ENCODE assay signal across 45 mouse cellular contexts in genomic region chr1:130800602-130801001, GRCm38 (mm10). TPM values are rescaled to one million over a fixed set of nuclear protein-coding genes. Genes with fewer than 3 reads are reported as not detected.
"Had no signal": no experiment of that assay in that cellular context is flagged by ENCODE, and none has a peak within 500 bp of the region (broad histone marks: within the 10 kb centered on the region; RNA-seq: fewer than 3 reads in every experiment).

Fcamr (plus strand) TSS chr1:130800902.

- H3K27ac ChIP-seq: heart, adult 2 months; heart, embryonic 13.5 days; heart, embryonic 15.5 days; hindbrain, embryonic 10.5 days; hindbrain, embryonic 12.5 days; hindbrain, embryonic 13.5 days; hindbrain, embryonic 14.5 days; hindbrain, embryonic 15.5 days; hindbrain, postnatal 0 days; intestine, embryonic 15.5 days; kidney, embryonic 15.5 days; kidney, postnatal 0 days; layer of hippocampus, adult 2 months; left cerebral cortex, adult 2 months had no signal

- H3K4me1 ChIP-seq: hindbrain, embryonic 10.5 days; hindbrain, embryonic 12.5 days; hindbrain, embryonic 13.5 days; hindbrain, embryonic 15.5 days; kidney, embryonic 15.5 days had no signal

- ATAC-seq: hindbrain, embryonic 16.5 days; hindbrain, postnatal 0 days; inflammation-experienced regulatory T-cells, adult 6 months; intestine, embryonic 15.5 days; intestine, embryonic 16.5 days had no signal

- H3K9ac ChIP-seq: heart, embryonic 12.5 days; heart, embryonic 13.5 days; heart, embryonic 15.5 days; hindbrain, embryonic 12.5 days; hindbrain, embryonic 13.5 days; hindbrain, embryonic 14.5 days; hindbrain, embryonic 15.5 days; intestine, embryonic 15.5 days; kidney, embryonic 15.5 days had no signal

- DNase-seq: heart, adult 2 months; heart, postnatal 10 days; heart, postnatal 14 days; heart, postnatal 4 days; kidney, adult 11 months; kidney, adult 18-20 months; kidney, adult 2 months; kidney, adult 8-10 months; kidney, adult 9 months; kidney, postnatal 10 days; kidney, postnatal 14 days; kidney, postnatal 25 days; kidney, postnatal 36 days; kidney, postnatal 4 days; layer of hippocampus, adult 9-11 months; layer of hippocampus, postnatal 36 days had no signal

- H3K4me2 ChIP-seq: heart, embryonic 11.5 days; heart, embryonic 12.5 days; heart, embryonic 13.5 days; heart, embryonic 15.5 days; hindbrain, embryonic 12.5 days; hindbrain, embryonic 13.5 days; hindbrain, embryonic 14.5 days; hindbrain, embryonic 15.5 days; intestine, embryonic 15.5 days; kidney, embryonic 15.5 days had no signal

- H3K27me3 ChIP-seq: heart, embryonic 15.5 days; hindbrain, embryonic 12.5 days; hindbrain, embryonic 13.5 days; hindbrain, embryonic 15.5 days; intestine, embryonic 15.5 days; kidney, embryonic 15.5 days had no signal

- H3K36me3 ChIP-seq: heart, embryonic 12.5 days; heart, embryonic 13.5 days; heart, embryonic 15.5 days; hindbrain, embryonic 10.5 days; hindbrain, embryonic 12.5 days; hindbrain, embryonic 13.5 days; hindbrain, embryonic 15.5 days; intestine, embryonic 15.5 days; kidney, embryonic 15.5 days had no signal

- H3K4me3 ChIP-seq: heart, adult 2 months; heart, embryonic 12.5 days; heart, embryonic 13.5 days; heart, embryonic 15.5 days; hindbrain, embryonic 10.5 days; hindbrain, embryonic 12.5 days; hindbrain, embryonic 13.5 days; hindbrain, embryonic 15.5 days; intestine, embryonic 15.5 days; kidney, embryonic 15.5 days; layer of hippocampus, adult 2 months; left cerebral cortex, adult 2 months had no signal

- H3K9me3 ChIP-seq: heart, embryonic 12.5 days; heart, embryonic 13.5 days; heart, embryonic 15.5 days; hindbrain, embryonic 10.5 days; hindbrain, embryonic 12.5 days; hindbrain, embryonic 13.5 days; hindbrain, embryonic 15.5 days; intestine, embryonic 15.5 days; kidney, embryonic 15.5 days had no signal

RNA-seq across cellular contexts. Expression of gene Fcamr, which starts in this region (rescaled TPM):
- total RNA-seq: hematopoietic stem cell, adult 5-6 weeks; hindbrain, postnatal 0 days; layer of hippocampus, adult 18-20 months; layer of hippocampus, adult 2 months; layer of hippocampus, adult 8-10 months; layer of hippocampus, postnatal 10 days; layer of hippocampus, postnatal 14 days; layer of hippocampus, postnatal 25 days; layer of hippocampus, postnatal 36 days; left cerebral cortex, adult 18-20 months; left cerebral cortex, adult 2 months had no signal
- polyA plus RNA-seq: heart, embryonic 13.5 days; heart, embryonic 16.5 days; hindbrain, embryonic 10.5 days; hindbrain, embryonic 11.5 days; hindbrain, embryonic 12.5 days; hindbrain, embryonic 13.5 days; hindbrain, embryonic 14.5 days; hindbrain, embryonic 15.5 days; hindbrain, embryonic 16.5 days; hindbrain, postnatal 0 days; kidney, embryonic 14.5 days; kidney, embryonic 15.5 days; kidney, embryonic 16.5 days had no signal
